In the genomic region with DNA sequence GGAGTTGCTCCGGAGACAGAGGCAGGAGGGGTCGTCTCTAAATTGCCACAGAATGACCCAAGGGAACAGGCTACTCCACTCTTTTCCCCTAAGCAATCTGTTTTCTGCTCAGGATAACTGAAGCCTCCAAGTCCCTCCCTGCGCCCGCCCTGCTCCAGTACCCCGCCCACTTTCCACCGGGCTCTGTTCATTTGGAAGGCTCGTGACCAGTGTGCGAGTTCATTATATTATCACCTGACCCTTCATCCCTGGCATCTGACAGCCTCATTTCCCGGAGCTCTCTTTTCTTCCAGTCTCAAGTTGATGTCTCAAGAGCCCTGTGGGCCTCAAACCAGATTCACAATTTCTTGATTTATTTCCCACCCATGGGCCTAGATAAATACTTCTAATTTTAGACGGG, we compare ENCODE assay signal across 8 mouse cellular contexts.
DNase-seq lines count a peak whose midpoint lies in the region.

No protein-coding gene starts in this region.

- DNase-seq in gastrocnemius, adult 18-20 months (ENCODE audit: low spot score): peak; percentile 6
- DNase-seq in gastrocnemius, adult 8-10 months (ENCODE audit: low spot score in 2 of 2): no peak
- DNase-seq in heart, adult 11 months: peak; percentile 96
- peak; percentile 64 for DNase-seq in heart, postnatal 4 days
- peak; percentile 63 for DNase-seq in kidney, postnatal 14 days
- no peak for DNase-seq in neural tube, embryonic 10.5 days (ENCODE audit: extremely low spot score, low spot score)
- no peak for DNase-seq in spleen, postnatal 4 days (ENCODE audit: low spot score in 2 of 2)
- no peak for DNase-seq in cerebellum, postnatal 4 days (ENCODE audit: low spot score in 2 of 2)

Comparison
In these comparisons a context has a peak if more than half of its experiments do, and no peak if none do; other contexts are left out.
1. DNase-seq: peak in gastrocnemius, adult 18-20 months (single experiment), heart, adult 11 months (single experiment), heart, postnatal 4 days (single experiment) and kidney, postnatal 14 days (single experiment); none in gastrocnemius, adult 8-10 months (0 of 2), neural tube, embryonic 10.5 days (single experiment), spleen, postnatal 4 days (0 of 2) and cerebellum, postnatal 4 days (0 of 2).